Mouse (Mus musculus): ENCODE measurements around the gene Nodal.

The Nodal gene

DNA sequence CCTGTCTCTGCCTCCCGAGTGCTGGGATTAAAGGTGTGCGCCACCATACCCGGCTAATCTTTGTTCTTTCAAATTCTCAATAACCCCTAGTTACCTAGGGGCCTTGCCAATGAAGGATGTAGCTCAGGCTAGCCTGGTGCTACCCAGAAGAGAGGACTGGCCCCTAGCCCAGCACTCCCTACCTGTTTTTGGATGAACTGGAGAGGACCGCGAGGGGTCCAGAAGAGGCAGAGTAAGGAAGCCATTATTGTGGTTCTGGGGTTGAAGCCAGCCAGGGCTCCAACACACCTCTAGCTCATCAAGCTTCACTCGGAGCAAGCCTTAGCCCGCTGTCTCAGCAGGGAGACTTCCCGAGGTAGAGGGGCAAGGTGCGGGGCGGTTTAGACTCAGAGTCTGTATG is at the start of gene Nodal:
Gene Nodal, plus strand, starts transcription at position 301 of the 400 bp plus-strand sequence.
- DNase-seq (ENCODE audit: low read depth, low spot score), result no peak

GRCm38 (mm10) chr10:61369755-61370154 is 48.0 kb upstream of the Nodal start:
- no peak for DNase-seq (ENCODE audit: low read depth, low spot score)

DNA sequence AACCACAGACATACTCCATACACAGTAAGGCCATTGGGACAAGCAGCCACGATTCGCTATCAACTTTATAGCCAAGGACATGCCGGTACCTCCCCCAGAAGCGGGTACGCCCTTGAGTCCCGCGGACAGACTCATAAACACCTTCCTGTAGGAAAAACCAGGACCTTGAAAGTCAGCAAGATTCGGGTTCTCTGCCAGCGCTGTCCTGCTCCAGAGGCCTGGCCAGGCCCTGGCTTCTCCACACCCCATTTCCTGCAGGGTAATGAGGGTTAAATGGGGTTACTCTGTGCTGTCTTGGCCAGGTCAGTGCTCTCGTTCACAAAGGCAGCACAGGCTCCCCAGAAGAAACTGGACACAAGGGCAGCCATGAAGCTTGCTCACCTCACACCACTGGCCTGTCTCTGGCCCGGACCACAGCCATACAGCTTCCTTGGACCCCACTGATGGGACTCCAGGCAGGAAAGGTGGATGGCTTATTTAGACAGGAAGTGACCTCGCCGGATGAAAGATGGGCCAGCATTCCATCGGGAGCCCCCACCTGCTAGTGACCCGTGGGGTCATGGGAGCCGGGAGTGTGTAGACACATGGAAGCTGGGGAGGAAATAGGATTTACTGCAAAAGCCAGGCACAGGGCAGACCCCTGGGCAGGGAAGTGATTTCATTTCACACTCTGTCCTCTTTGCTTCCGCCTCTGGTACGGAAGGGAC is 47.3 kb upstream of the Nodal start:
- DNase-seq (ENCODE audit: low read depth, low spot score), result peak; percentile 26

DNA sequence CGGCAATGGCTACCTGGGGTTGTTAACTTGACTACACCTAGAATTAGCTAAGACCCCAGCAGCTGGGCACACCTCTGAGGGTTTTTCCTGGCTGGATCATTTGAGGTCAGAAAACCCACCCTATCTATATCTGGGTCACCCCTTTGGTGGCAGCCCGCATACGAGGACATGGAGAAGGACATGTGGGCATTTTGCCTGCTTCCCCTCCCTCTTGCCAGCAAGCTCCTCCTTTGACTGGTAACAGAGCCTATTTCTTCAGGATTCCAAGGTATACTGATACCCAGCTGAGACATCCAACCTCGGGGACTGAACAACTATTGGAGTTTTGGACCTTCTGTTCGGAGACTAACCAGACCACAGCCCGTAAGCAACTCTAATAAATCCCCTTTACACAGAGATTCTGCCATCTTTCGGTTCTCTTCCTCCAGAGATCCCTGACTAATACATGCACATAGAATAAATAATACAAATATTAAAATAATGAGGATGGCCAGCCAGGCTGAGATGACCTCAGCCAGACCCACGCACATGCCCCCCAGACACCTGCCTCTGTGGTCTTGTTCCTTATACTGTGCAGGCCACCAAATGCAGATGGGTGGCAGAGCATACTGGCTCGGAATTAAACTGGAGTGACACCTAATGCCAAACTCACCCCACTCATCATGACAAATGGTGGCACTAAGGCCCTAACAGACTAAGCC is 45.7 kb upstream of the Nodal start:
- no peak for DNase-seq (ENCODE audit: low read depth, low spot score)

DNA sequence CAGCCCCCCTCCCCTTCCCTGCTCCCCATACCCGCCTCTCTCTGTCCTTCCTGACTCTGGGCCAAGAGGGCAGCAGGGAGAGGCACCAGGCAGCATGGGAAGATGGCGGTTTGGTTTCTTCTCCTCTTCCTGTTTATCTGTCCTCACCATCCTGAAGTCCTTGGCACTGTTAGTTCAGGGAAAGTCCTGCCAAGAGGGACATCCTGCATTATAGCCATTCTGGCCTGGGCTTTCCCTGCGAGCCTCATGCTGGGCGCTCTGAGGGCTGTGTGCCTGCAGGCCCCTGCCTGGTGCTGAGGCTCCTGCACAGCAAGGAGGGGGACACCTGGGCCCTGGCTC is 45.2 kb upstream of the Nodal start:
- DNase-seq (ENCODE audit: low read depth, low spot score), result no peak

GRCm38 (mm10) chr10:61374076-61374475 is 43.7 kb upstream of the Nodal start:
- DNase-seq (ENCODE audit: low read depth, low spot score), result no peak

- DNase-seq (ENCODE audit: low read depth, low spot score), result no peak
Observed at GRCm38 (mm10) chr10:61374771-61375481, 42.8 kb upstream of the Nodal start.

- DNase-seq (ENCODE audit: low read depth, low spot score), result no peak
Observed at GRCm38 (mm10) chr10:61378050-61378449, 39.7 kb upstream of the Nodal start.

DNA sequence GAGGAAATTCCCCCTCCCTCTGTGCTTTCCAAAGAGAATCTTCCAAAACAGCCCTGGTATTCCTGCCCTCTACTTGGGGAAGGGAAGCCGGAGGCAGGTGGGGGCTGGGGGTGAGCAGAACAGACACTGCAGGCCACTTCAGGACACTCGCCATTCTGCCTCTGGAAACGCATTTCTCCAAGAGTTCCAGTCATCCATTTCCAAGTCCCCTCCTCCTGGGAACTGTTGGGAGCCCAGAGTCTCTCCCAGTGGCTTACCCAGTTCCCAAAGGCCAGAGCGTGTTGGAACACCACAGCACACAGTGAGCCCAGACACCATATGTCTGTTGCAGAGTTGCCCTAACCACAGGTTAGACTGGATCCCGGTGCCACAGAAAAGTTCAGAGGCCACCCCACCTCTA is 39.1 kb upstream of the Nodal start:
- no peak for DNase-seq (ENCODE audit: low read depth, low spot score)

DNA sequence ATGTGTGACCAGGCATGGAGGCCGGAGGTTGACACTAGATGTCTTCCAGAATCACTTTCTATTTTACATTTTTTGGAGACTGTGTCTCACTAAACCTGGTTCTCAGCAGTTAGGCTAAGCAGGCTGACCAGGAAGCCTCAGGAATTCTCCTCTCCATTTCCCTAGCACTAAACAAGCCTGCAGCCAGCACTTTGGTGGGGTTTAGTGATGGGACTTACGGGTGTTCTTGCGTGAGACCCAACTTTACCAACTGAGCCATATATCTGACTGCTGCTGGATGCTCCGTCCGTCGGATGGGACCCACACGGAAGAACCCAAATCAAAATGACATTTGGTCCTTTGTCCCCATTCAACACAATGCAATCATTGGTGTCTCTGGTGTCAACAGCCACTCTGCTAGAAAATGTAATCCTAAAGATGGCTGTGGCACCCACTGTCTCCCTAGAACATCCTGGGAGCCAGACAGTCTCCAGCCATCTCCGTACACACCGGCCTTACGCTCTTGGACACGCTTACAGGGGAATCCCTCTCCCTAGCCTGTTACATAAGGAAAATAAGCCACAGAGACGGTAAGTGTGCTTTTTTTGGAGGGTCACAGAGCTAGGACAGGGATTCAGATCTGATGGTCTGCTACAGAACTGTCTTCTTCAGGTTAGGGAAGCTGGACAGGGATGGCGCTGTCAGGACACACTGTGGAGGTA is 38.3 kb upstream of the Nodal start:
- DNase-seq (ENCODE audit: low read depth, low spot score), result no peak

DNA sequence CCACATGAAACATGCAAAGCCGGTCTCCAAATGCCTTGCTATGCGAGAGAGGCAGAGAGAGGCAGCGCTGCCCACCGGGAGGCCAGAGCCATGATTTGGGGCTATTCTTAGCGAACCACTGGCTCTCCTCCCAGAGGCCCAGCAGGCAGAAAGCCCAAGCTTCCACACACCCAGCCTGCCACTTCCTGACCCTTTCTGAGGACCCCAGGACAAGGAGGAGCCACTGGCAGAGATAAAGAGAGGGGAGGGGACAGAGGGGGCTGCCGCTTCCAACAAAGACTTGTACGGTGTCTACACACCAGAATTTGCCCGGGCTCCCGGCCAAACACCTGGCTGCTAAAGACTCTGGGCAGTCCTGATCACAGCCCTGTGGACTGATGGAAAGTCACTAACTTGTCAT is 37.6 kb upstream of the Nodal start:
- no peak for DNase-seq (ENCODE audit: low read depth, low spot score)

DNA sequence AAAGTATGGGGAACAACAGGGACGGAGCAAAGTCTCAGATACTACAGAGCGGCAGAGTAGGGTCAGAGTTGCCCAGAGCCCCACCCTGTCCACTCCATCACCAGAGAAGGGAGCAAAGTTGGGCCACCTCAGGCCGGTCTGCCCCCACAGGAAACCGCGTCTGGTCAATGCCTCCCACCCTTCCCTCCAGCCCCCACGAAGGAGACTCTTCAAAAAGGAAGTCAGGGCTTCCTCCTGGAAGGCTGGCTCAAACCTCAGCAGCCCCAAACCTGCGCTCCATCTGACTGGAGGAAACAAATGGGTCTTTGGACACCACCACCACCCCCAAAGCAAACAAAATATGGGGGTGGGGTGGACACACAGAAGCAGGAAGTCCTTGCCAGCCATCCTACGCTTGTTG is 35.9 kb upstream of the Nodal start:
- no peak for DNase-seq (ENCODE audit: low read depth, low spot score)

DNA sequence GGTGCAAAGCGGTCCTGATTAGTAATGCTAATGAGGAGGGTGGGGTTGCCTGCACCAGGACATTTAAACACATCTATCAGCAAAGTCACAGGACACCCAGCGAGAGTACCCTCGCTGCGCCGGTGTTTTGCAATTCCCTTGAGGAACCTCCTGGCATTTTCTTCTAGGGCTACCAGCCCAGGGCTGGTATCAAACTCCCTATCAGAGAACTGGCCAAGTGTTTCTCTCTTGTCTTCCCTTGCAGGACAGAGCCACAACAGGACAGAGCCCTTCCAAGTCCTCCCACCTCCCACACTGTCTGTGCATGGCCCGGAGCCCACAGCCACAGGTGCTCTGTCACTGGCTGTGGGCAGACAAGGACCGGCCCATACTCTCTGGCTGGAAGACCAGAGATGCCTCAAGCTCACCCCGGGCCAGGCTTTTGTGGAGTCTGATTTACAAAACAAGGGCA is 35.5 kb upstream of the Nodal start:
- no peak for DNase-seq (ENCODE audit: low read depth, low spot score)

- DNase-seq (ENCODE audit: low read depth, low spot score), result peak; percentile 79
Observed at GRCm38 (mm10) chr10:61383021-61383714, 34.6 kb upstream of the Nodal start, which contains the start of gene Pald1. Gene Pald1, minus strand, starts transcription at chr10:61383530.

- DNase-seq (ENCODE audit: low read depth, low spot score), result no peak
Observed at GRCm38 (mm10) chr10:61383715-61384047, 34.1 kb upstream of the Nodal start.

- DNase-seq (ENCODE audit: low read depth, low spot score), result no peak
Observed at GRCm38 (mm10) chr10:61385174-61385573, 32.6 kb upstream of the Nodal start.

DNA sequence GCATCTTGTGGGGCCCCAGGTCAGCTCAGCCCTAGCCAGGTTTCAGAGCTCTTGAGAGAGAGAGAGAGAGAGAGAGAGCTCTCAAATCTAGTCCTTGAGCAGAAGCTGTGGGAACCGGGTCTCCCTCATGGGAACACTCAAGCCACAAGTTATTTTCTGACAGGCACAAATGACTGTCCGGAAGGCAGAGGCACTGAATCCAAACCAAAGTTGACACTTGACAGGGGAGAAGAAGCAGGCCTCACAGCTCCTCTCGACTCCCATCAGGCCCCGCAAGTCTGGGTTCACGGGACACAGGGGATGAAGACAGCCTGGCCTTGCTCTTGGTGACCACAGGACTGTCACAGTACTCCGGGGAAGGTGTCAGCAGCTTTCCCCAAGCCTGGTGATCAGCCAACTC is 31.5 kb upstream of the Nodal start:
- no peak for DNase-seq (ENCODE audit: low read depth, low spot score)

DNA sequence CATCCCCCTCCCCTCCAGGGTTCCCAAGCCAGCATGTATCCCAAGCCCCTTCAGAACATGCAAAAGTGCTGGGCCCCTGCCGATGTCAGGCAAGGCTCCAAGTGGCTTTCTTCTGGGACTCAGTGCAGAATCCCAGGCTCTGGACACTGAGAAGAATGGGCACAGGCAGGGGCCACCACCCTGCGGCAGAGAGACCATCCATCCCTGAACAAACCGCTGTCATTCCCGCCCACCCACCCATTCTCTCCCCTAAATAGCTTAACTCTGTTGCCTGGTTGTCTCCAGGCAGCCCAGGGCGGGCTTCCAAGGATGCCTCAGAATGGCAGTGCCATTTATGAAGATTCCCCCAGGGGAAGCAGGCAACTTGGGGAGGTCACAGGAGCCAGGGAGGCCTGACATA is 28.8 kb upstream of the Nodal start:
- no peak for DNase-seq (ENCODE audit: low read depth, low spot score)

- no peak for DNase-seq (ENCODE audit: low read depth, low spot score)
Observed at GRCm38 (mm10) chr10:61390148-61390547, 27.6 kb upstream of the Nodal start.

DNA sequence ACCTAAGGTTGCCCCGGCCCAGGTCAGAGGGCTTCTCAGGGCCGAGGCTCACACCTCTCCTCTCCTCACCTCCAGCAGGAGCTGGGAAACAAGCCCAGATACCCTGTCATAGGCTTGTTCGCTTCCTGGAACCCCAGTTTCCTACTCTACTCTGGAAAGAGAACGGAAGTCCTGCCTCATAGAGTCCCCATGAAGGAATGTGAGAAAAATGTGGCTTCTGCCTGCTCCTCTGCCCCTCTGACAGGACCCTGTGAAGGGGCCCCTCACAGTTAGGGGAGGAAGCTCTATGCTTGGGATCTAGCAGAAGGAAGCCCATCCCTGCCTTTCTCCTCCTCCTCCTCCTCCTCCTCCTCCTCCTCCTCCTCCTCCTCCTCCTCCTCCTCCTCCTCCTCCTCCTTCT is 25.2 kb upstream of the Nodal start:
- DNase-seq (ENCODE audit: low read depth, low spot score), result no peak

- no peak for DNase-seq (ENCODE audit: low read depth, low spot score)
Observed at GRCm38 (mm10) chr10:61394476-61395136, 23.2 kb upstream of the Nodal start.

Data from forelimb bud, embryonic 11.5 days (tissue).